Mouse (Mus musculus): ENCODE data around the gene Ddt.

The Ddt gene

GRCm38 (mm10) chr10:75767756-75768155 lies 5.5 kb downstream of the Ddt start:
- DNase-seq (ENCODE audit: low read depth), result peak; percentile 46

GRCm38 (mm10) chr10:75766856-75767255 lies 6.4 kb downstream of the Ddt start:
- no peak for DNase-seq (ENCODE audit: low read depth)

- peak; percentile 95 for DNase-seq (ENCODE audit: low read depth)
These were observed 8.4 kb downstream of the Ddt start for GRCm38 (mm10) chr10:75764519-75765473.

GRCm38 (mm10) chr10:75763682-75764518 lies 9.3 kb downstream of the Ddt start, which contains the start of gene Cabin1:
Gene Cabin1, minus strand, starts transcription at chr10:75764341.
- peak; percentile 96 for DNase-seq (ENCODE audit: low read depth)

- DNase-seq (ENCODE audit: low read depth), result no peak
These were observed 10.8 kb downstream of the Ddt start for GRCm38 (mm10) chr10:75762413-75762812.

GRCm38 (mm10) chr10:75760311-75760710 lies 12.9 kb downstream of the Ddt start:
- DNase-seq (ENCODE audit: low read depth), result no peak

- no peak for DNase-seq (ENCODE audit: low read depth)
These were observed 16.5 kb downstream of the Ddt start for GRCm38 (mm10) chr10:75756719-75757118.

GRCm38 (mm10) chr10:75744017-75744416 lies 29.2 kb downstream of the Ddt start:
- peak; percentile 70 for DNase-seq (ENCODE audit: low read depth)

- DNase-seq (ENCODE audit: low read depth), result no peak
These were observed 29.8 kb downstream of the Ddt start for GRCm38 (mm10) chr10:75743369-75743768.

- no peak for DNase-seq (ENCODE audit: low read depth)
These were observed 32.3 kb downstream of the Ddt start for GRCm38 (mm10) chr10:75740866-75741265.

GRCm38 (mm10) chr10:75725449-75725848 lies 47.8 kb downstream of the Ddt start:
- DNase-seq (ENCODE audit: low read depth), result no peak
